Mouse (Mus musculus) kidney, embryonic 15.5 days (tissue): ENCODE results near the gene Soat1. TPM values are rescaled to one million over a fixed set of nuclear protein-coding genes. Genes with fewer than 3 reads are reported as not detected.

Experiments used
- ATAC-seq: fragments of 200-750 bp; cut with Nextera tagmentation; replicated peaks from 2 replicates; pipeline ENCODE4 v1.8.0; 2017; ENCODE audit warnings: moderate TSS enrichment; ENCODE audit not compliant: low FRiP score
- H3K27ac ChIP-seq: fragments of 300-500 bp; sonication (generic); 2 replicates; pipeline ENCODE4 v1.5.1; 2015; ENCODE audit warnings: mild to moderate bottlenecking, inconsistent platforms
- H3K27me3 ChIP-seq: fragments of 300-500 bp; sonication (generic); 2 replicates; pipeline ENCODE4 v1.6.1; 2015; ENCODE audit warnings: inconsistent platforms
- H3K36me3 ChIP-seq: fragments of 300-500 bp; sonication (generic); 2 replicates; pipeline ENCODE4 v1.6.1; 2015; ENCODE audit warnings: inconsistent platforms
- H3K4me1 ChIP-seq: fragments of 300-500 bp; sonication (generic); 2 replicates; pipeline ENCODE4 v1.6.1; 2015; ENCODE audit warnings: inconsistent platforms
- H3K4me2 ChIP-seq: fragments of 300-500 bp; sonication (generic); 2 replicates; pipeline ENCODE4 v1.6.1; 2015; ENCODE audit warnings: moderate library complexity, mild to moderate bottlenecking, inconsistent platforms
- H3K4me3 ChIP-seq: fragments of 300-500 bp; sonication (generic); replicated peaks from 2 replicates; pipeline ENCODE4 v1.5.1; 2015; ENCODE audit warnings: mild to moderate bottlenecking, inconsistent platforms
- H3K9ac ChIP-seq: fragments of 300-500 bp; sonication (generic); 2 replicates; pipeline ENCODE4 v1.6.1; 2015; ENCODE audit warnings: mild to moderate bottlenecking, inconsistent platforms
- H3K9me3 ChIP-seq: fragments of 300-500 bp; sonication (generic); replicated peaks from 2 replicates; pipeline ENCODE4 v1.6.1; 2016; ENCODE audit warnings: inconsistent platforms
- WGBS: fragments of 180-500 bp; shearing (Covaris S2); methylation state at CpG from one replicate; pipeline ENCODE4 v1.1.7; 2015; ENCODE audit warnings: mixed read lengths; 5-methylcytosine and 5-hydroxymethylcytosine counted together
- polyA plus RNA-seq: library from polyadenylated mRNA; unstranded; fragments of >200 nt; fragmentation: Nextera tagmentation; extraction: Ambion mirVana; gene quantifications from 2 replicates; pipeline ENCODE4 v1.2.1, GENCODE M21; 2015

Gene Soat1
- polyA plus RNA-seq, 1 experiment from 2014 or later: 40.2 TPM

DNA sequence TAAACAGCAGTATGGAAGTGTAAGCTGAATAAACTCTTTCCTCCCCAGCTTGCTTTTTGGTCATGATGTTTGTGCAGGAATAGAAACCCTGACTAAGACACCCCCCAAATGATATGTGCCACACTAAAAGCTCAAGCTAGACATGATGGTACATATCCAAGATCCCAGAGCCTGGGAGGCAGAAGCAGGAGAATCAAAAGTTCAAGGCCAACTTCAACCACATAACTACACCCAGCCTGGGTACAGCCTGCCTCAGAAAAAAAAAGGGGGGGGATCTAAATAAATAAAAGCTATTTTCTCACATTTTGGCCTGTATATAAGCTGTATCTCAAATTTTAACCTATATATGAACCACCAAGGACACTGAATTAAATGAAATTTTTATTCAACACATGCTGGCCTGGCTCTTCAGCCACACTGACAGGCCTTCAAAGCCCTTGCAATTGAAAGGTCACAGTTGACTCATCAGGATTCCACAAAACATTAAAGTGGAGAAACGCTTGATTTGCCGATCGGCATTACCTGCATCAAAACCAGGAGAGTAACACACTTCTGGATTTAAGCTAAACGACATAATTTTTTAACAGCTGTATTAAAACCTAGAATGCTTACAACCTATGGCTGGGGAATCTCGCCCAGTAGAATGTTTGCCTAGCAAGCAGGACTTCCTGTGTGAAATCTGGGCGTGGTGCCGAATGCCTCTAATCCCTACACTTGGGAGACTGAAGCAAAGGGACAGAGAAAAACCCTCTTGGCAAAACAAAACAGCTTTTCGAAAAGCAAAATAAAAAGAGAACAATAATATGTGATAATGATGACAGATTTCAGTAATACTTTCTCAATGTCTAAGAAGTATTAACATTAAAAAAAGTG is 9.9 kb downstream of the Soat1 start:
- Histone ChIP-seq H3K4me3 (no peak overlapping the region), H3K4me2 (no peak overlapping the region), H3K27ac (no peak overlapping the region), H3K9ac (no peak overlapping the region), H3K36me3 (peaks cover 26% of the 10 kb centered on the region), H3K9me3 (no peaks in the 10 kb centered on the region; the same call in 1 of the 2 replicates), H3K27me3 (no peaks in the 10 kb centered on the region), H3K4me1 (peaks cover 18% of the 10 kb centered on the region; the same call in 1 of the 2 replicates)
- no peak for ATAC-seq
- WGBS: 90% methylated on average over 8 of the region's 8 CpGs

- H3K36me3 ChIP-seq: peaks cover 30% of the 10 kb centered on the region
- no peak overlapping the region for H3K4me2 ChIP-seq
- no peaks in the 10 kb centered on the region; the same call in 1 of the 2 replicates for H3K9me3 ChIP-seq
- 67% methylated on average over 12 of the region's 12 CpGs for WGBS
- H3K27me3 ChIP-seq: no peaks in the 10 kb centered on the region
- ATAC-seq: no peak
- peaks cover 9% of the 10 kb centered on the region; the same call in 1 of the 2 replicates for H3K4me1 ChIP-seq
- no peak overlapping the region for H3K27ac ChIP-seq
- H3K9ac ChIP-seq: no peak overlapping the region
- no peak overlapping the region for H3K4me3 ChIP-seq
These were observed 11.7 kb downstream of the Soat1 start for GRCm38 (mm10) chr1:156462273-156462991.

DNA sequence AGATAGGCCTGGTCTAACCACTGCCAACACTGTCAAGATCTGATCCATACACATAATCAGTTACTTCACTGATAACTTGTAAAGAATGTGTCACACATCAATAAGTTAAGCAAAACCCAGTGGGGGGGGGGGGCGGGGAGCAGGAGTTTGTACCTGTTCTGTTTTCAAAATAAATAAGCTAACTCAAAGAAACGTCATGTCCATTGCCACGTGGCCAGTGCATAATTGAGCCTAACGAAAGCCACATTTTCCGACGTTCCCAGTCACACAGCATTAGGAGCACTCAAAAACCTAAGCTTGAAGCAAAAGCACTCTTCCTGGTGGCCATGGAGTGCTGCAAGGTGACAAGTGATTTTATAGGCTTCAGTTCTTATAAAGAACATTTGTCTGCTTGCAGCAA is 13.1 kb downstream of the Soat1 start:
- no peak overlapping the region for H3K27ac ChIP-seq
- no peaks in the 10 kb centered on the region for H3K27me3 ChIP-seq
- H3K4me2 ChIP-seq: no peak overlapping the region
- peaks cover 32% of the 10 kb centered on the region for H3K36me3 ChIP-seq
- ATAC-seq: no peak
- WGBS: 77% methylated on average over 6 of the region's 6 CpGs
- no peak overlapping the region for H3K4me3 ChIP-seq
- H3K9me3 ChIP-seq: no peaks in the 10 kb centered on the region
- H3K9ac ChIP-seq: no peak overlapping the region
- peaks cover 9% of the 10 kb centered on the region; the same call in 1 of the 2 replicates for H3K4me1 ChIP-seq

GRCm38 (mm10) chr1:156460216-156460615 is 13.9 kb downstream of the Soat1 start:
- H3K9ac ChIP-seq: no peak overlapping the region
- H3K36me3 ChIP-seq: peaks cover 32% of the 10 kb centered on the region
- no peak for ATAC-seq
- H3K9me3 ChIP-seq: no peaks in the 10 kb centered on the region
- H3K27me3 ChIP-seq: no peaks in the 10 kb centered on the region
- WGBS: 94% methylated on average over 4 of the region's 4 CpGs
- H3K4me1 ChIP-seq: peaks cover 9% of the 10 kb centered on the region; the same call in 1 of the 2 replicates
- no peak overlapping the region for H3K4me2 ChIP-seq
- H3K4me3 ChIP-seq: no peak overlapping the region
- no peak overlapping the region for H3K27ac ChIP-seq

DNA sequence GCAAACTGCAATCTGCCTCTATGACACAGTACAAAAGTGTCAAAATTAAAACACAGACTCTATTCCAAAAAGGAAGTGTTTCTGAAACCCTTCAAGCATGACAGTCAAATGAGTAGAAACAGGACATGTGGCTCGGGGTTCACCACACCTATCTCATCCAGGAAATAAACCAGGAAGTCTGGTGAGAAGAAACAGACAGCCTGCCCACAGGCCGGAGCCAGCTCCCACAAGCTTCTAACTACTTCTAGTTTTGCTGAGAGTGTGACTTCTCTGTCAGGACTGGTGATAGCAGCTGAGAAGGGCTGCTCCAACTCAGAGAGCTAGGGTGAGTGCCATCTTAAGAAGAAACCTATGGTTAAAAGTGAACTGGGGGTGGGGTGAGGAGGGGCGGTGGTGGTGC is 14.4 kb downstream of the Soat1 start:
- Histone ChIP-seq H3K4me3 (no peak overlapping the region), H3K9ac (no peak overlapping the region), H3K36me3 (peaks cover 31% of the 10 kb centered on the region), H3K27me3 (no peaks in the 10 kb centered on the region), H3K27ac (no peak overlapping the region), H3K9me3 (no peaks in the 10 kb centered on the region), H3K4me1 (peaks cover 9% of the 10 kb centered on the region; the same call in 1 of the 2 replicates), H3K4me2 (no peak overlapping the region)
- ATAC-seq: no peak
- WGBS: 69% methylated on average over 3 of the region's 3 CpGs

DNA sequence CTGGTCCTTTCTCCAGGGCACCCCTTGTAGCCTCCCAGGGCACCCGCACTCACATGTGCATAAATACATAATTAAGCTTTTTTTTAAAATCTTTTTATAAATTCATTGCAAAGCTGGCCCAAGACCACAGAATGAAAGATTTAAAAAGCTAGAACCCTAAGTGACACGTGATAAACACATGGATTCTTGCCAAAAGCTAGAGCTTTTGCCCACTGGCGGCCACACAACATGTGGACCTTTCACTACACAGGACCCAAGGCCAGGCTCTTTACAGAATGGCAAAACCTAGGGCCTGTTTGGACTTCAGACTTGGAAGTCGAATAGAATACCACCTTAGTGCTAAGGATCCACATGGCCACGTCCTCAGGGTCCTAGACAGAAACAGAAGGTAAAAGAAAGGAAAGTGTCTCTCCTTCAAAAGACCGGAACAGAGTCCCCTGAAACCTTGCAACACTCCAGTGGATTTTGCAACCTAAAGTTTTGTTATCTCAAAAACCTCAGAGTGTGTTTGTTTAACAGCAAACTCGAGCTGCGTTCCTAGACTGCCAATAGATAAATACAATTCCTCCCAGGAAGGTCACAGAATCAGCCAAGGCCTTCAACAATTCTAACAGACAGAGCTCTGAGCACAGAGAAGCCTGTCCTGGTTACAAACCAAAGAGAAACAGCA is 15.6 kb downstream of the Soat1 start:
- peaks cover 16% of the 10 kb centered on the region for H3K4me1 ChIP-seq
- 65% methylated on average over 8 of the region's 8 CpGs for WGBS
- H3K9ac ChIP-seq: no peak overlapping the region
- H3K36me3 ChIP-seq: peaks cover 31% of the 10 kb centered on the region
- no peak overlapping the region for H3K4me3 ChIP-seq
- no peaks in the 10 kb centered on the region for H3K27me3 ChIP-seq
- 0 out of 2 replicates have a peak overlapping the region, but pooled peaks have one; percentile 7 for H3K27ac ChIP-seq
- no peaks in the 10 kb centered on the region for H3K9me3 ChIP-seq
- no peak overlapping the region for H3K4me2 ChIP-seq
- ATAC-seq: no peak

DNA sequence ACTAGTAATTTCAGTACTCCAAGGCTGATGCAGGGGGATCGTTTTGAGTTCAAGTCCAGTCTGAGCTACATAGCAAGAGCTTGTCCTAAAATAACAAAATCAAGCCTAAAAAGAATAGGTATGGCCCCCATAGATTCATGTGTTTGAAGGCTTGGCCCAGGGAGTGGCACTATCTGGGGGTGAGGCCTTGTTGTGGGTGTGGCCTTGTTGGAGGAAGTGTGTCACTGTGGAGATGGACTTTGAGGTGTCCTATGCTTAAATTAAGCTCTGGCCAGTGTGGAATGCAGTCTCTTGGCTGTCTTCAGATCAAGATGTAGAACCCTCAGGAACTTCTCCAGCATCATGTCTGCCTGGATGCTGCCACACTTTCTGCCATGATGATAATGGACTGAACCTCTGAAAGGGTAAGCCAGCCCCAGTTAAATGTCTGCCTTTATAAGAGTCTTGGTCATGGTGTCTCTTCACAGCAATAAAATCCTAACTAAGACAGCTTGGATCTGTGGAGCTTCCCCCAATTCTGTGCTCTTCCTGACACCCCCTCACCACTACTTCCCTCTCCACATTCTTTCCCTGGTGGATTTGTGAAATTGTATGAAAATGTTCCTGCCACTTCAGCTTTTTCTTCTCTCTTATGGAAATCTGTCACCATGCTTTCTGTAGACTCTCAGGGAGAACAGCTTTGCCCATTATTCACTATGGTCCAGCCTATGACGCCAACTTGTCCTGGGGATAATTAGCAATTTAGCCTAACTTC is 18.9 kb downstream of the Soat1 start:
- ATAC-seq: no peak
- Histone ChIP-seq H3K4me3 (no peak overlapping the region), H3K27ac (no peak overlapping the region), H3K4me1 (peaks cover 17% of the 10 kb centered on the region), H3K36me3 (peaks cover 26% of the 10 kb centered on the region), H3K9me3 (no peaks in the 10 kb centered on the region), H3K27me3 (no peaks in the 10 kb centered on the region), H3K9ac (no peak overlapping the region), H3K4me2 (no peak overlapping the region)
- 88% methylated on average over 2 of the region's 2 CpGs for whole genome bisulfite sequencing

GRCm38 (mm10) chr1:156454384-156454783 is 19.7 kb downstream of the Soat1 start:
- no peak overlapping the region for H3K9ac ChIP-seq
- H3K9me3 ChIP-seq: no peaks in the 10 kb centered on the region
- H3K4me3 ChIP-seq: no peak overlapping the region
- H3K4me2 ChIP-seq: no peak overlapping the region
- H3K4me1 ChIP-seq: peaks cover 17% of the 10 kb centered on the region
- no peaks in the 10 kb centered on the region for H3K27me3 ChIP-seq
- H3K27ac ChIP-seq: no peak overlapping the region
- WGBS: 38% methylated on average over 7 of the region's 7 CpGs
- peaks cover 26% of the 10 kb centered on the region for H3K36me3 ChIP-seq
- ATAC-seq: no peak

GRCm38 (mm10) chr1:156453876-156454275 is 20.3 kb downstream of the Soat1 start:
- ATAC-seq: no peak; the same call in 1 of the 2 replicates
- no peak overlapping the region for H3K4me2 ChIP-seq
- H3K9me3 ChIP-seq: no peaks in the 10 kb centered on the region
- no peak overlapping the region for H3K27ac ChIP-seq
- WGBS: 48% methylated on average over 10 of the region's 10 CpGs
- H3K4me3 ChIP-seq: no peak overlapping the region
- H3K36me3 ChIP-seq: peaks cover 26% of the 10 kb centered on the region
- H3K9ac ChIP-seq: no peak overlapping the region
- H3K4me1 ChIP-seq: peaks cover 17% of the 10 kb centered on the region
- no peaks in the 10 kb centered on the region for H3K27me3 ChIP-seq

DNA sequence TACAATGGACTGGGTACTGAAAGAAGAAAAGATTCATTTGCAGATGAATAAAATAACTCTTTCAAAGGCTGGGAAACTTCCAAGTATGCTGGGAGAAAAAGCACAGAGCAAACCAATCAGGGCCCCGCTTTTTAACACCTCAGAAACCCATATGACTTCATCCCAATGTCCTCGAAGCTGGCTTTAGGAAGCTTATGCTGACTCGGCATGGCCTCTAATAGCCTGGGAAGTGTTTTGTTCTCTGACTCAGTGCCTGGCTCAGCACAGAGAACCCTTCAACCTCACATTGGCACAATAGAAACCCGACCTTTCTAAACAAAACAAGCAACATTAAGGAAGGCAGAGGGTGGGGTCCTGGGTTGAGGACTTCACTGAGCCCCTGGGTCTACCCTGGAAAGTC is 23.7 kb downstream of the Soat1 start:
- WGBS: 47% methylated on average over 4 of the region's 4 CpGs
- Histone ChIP-seq H3K9ac (no peak overlapping the region), H3K36me3 (peaks cover 14% of the 10 kb centered on the region), H3K4me1 (peaks cover 19% of the 10 kb centered on the region), H3K27me3 (no peaks in the 10 kb centered on the region), H3K4me3 (no peak overlapping the region), H3K4me2 (no peak overlapping the region), H3K27ac (no peak overlapping the region), H3K9me3 (no peaks in the 10 kb centered on the region)
- ATAC-seq: no peak

DNA sequence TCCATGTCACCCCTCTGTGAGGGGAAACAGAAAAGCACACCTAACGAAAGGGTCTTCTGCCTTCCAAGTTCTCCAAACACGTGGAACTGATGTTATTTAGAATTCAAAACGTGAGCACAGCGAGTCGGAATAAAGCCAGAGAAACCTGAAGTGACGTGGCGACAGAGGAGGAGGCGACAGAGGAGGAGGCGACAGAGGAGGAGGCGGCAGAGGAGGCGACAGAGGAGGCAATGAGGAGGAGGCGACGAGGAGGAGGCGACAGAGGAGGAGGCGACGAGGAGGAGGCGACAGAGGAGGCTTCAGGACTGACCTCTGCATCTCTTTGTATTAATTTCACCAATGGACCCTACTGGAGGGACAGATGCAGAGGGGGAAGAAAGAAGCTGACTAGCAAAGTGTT is 24.4 kb downstream of the Soat1 start:
- Histone ChIP-seq H3K9me3 (no peaks in the 10 kb centered on the region), H3K4me3 (no peak overlapping the region), H3K4me2 (peak overlapping the region; percentile 24), H3K27me3 (no peaks in the 10 kb centered on the region), H3K4me1 (peaks cover 19% of the 10 kb centered on the region), H3K9ac (no peak overlapping the region), H3K36me3 (peaks cover 16% of the 10 kb centered on the region), H3K27ac (peak overlapping the region; percentile 33; the same call in 1 of the 2 replicates)
- ATAC-seq: peak; percentile 41; the same call in 1 of the 2 replicates
- 35% methylated on average over 17 of the region's 17 CpGs for WGBS
